Mouse (Mus musculus) bone marrow macrophage, adult 2 months (primary cell): ENCODE measurements around the gene Cd8b1.

Experiments
- CTCF ChIP-seq: IDR thresholded peaks from 2 replicates; pipeline ENCODE4 v1.5.1; 2012; ENCODE audit warnings: low read depth, mild to moderate bottlenecking, low read length, moderate library complexity
- POLR2A ChIP-seq: IDR thresholded peaks from 2 replicates; pipeline ENCODE4 v1.6.1; 2012; ENCODE audit warnings: mild to moderate bottlenecking, low read depth, low read length, borderline replicate concordance

GRCm38 (mm10) chr6:71360221-71360620, 37.6 kb downstream of the Cd8b1 start:
- no peak for TF ChIP-seq CTCF
- no peak for TF ChIP-seq POLR2A
